Mouse (Mus musculus): ENCODE results near the gene Tex9.
"Not testable (repeated sequence)": the region's sequence is repeated elsewhere in the genome, so short reads cannot be mapped to it uniquely, and the experiment has no call there.

Gene Tex9

DNA sequence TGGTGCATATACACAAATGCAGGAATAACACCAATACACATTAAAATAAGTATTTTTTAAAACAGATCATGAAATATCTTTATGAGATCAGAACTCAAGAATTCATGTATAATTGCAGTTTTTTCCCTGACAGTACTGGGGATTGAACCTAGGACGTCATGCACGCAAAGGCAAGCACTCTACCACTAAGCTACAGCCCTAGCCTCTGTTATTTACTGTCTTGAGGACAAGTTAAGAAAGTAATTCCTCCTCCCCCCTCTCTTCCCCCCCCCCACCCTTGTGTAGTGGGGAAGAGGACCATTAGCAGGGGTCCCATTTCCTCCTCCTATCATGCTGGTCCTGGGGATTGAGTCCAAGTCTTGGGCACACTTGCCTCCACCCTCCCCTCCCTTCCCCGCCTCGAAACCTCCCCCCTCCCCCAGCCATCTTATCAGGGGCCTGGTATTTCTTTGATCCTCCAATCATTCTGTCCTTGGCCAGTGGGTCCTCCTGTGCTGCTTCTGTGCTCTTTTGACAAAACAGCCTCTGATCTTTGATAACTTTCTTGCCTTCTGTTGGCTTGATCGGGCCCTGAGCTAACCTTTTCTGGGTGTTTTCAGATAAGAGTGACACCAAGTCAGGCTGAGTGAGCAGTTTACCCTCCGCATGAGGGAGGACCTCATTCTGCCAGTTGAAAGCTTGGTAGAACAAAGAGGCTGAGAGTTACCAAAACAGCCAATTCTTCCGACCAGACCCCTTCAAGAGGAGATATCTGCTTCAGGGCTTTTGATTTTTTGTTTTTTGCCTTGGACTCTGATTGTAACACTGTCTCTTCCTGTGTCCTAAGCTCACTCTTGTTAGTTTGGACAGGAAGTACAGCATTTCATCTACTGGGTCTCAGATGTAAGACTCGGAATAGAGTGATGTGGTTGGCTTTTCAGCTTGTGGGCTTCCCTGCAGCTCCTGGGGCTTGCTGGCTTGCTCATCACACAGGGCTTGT, 50.8 kb downstream of the Tex9 start:
- peak in 1 of 2 experiments; percentile 40 for DNase-seq (ENCODE audit: inconsistent age in 2 of 2, low spot score in 1 of 2)

DNA sequence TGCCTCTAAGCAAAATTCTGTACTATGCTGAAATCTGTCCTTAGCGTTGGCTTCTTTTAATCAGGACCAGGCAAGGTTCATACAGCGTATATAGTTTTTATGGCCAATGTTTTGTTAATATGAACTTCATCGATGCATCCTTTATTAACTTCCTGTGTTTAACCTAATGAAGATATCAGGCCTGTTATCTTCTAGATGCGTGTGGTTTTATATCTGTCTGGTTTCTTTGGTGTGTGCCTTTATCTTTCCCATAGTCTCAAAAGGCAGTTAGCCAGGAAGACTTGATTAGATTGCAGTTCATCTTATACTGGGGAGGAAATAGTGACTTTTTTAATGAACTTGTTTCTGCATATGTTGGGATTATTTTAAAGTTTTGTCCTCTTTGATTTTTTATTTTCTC, 51.7 kb downstream of the Tex9 start:
- DNase-seq (ENCODE audit: inconsistent age in 2 of 2, low spot score in 1 of 2) = no peak

DNA sequence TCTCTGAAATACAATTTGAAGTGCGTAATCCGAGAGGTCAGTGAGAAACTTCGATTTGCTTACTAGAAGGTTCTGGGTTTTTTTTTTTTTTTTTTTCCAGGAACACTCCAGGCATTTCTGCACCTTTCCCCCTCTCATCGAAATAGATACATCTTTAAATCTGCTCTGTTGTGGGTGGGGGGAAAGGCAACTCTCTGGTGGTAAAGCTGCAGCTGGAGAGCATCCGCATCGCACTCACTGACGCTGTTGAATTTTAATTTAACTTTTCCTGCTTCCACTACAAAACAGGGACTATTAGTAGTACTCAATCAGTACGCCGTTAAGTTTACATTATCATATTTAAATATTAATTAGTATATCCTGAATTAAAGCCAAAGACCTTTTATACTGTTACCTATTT, 53.3 kb downstream of the Tex9 start:
- DNase-seq (ENCODE audit: inconsistent age in 2 of 2, low spot score in 1 of 2) = no peak

DNA sequence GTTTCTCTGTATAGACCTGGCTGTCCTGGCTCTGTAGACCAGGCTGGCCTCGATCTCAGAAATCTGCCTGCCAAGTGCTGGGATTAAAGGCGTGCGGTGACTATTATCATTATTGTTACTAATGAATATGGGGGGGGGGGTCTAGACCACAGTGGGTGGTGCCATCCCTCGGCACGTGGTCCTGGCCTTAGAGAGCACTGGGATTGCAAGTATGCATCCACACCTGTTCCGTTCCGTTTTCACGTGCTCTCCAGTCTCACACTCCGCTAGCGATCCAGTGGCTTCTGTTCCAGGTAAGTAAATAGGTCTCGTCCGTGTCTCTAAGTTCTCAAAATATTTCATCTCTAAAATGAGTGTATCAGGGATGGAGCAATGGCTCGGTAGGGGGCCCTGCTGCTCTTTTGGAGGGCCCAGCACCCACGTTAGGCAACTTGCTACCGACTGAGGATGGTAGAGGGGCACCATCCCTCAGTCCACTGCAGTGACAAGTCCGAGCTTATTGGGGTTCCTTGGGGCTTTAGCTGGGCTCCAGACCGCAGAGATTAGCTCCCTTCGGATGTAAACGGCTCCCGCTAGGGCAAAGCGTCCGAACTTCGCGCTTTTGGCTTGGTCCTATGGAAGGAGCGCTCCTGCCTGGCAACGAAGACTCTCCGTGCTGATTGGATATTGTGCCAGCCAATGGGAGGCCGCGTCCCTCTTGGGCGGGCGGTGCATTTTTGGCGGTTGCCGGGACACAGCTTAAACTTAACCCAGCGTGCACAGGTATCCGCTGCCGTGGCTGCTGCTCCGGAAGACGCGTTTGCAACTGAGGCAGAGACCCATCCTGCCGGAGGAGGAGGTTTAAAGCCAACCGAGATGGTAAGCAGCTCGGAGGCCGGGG, 54.0 kb downstream of the Tex9 start, which contains the start of gene Mns1:
TSS of gene Mns1 (plus strand) at position 190 of the 880 bp plus-strand sequence.
- DNase-seq (ENCODE audit: inconsistent age in 2 of 2, low spot score in 1 of 2) = peak; percentile 94 to 98

DNA sequence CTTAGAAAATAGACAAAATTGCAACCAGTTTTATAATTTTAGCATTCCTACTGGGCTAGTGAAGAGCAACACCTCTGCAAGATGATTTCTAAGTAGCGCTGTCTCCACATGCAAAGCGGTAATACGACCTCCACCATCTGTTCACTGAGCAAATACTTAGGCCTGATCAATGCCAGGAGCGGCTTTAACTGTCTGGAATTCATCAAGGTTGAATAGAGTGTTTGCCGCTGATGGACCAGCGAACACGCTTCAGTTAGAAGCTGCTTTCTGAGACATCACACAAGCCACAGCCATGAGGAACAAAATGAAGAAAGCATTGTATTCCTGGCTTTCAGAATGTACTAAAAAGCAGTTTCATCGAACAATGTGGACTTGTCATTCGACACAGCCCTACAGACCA, 57.1 kb downstream of the Tex9 start:
- no peak for DNase-seq (ENCODE audit: inconsistent age in 2 of 2, low spot score in 1 of 2)

DNA sequence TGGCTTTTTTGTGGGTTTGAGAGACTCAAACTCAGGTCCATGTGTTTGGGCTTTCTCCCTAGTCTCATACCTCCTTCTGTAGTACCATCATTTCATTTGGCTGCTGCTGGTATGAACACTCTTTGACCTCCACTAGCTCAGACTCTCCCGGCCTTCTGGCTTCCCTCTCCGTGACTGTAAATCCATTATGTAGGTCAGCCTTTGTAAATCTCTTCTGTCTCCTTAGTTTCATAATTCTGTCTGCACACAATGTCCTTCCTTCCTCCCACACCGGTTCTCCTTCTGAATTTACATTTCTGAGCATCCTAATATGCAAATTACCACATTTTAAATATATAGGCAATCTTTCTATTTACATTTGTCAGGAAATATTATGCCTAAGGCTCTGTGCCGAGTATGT, 64.2 kb downstream of the Tex9 start:
- DNase-seq (ENCODE audit: inconsistent age in 2 of 2, low spot score in 1 of 2) = peak in 1 of 2 experiments; percentile 30

DNA sequence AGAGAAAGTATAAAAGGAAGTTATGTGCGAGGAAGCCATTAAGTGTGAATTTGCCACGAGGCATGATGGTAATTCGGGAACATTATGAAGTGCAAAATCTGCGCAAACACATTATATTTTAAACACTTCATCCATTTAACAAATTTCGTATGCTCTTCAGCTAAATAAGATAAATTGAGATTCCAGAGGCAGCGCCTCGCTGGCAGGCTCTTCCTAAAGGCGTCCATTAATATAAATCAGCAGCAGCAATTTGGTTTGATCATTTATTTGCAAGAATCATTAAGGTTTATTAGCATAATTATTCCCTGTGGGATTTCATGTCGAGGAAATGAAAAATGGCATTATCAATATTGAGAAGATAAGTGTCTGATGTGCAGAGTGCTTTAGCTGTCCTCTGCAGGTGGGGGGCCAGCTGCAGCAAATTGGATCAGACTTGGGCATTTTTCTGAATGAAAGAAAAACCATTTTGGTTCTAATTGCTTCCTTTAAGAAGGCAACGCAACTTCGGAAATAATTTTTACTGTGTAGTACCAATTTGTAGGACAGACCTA, 66.6 kb downstream of the Tex9 start:
- no peak for DNase-seq (ENCODE audit: inconsistent age in 2 of 2, low spot score in 1 of 2)

- DNase-seq (ENCODE audit: inconsistent age in 2 of 2, low spot score in 1 of 2) = no peak
These were observed 69.3 kb downstream of the Tex9 start for GRCm38 (mm10) chr9:72422753-72423152.

- no peak for DNase-seq (ENCODE audit: inconsistent age in 2 of 2, low spot score in 1 of 2)
These were observed 69.7 kb downstream of the Tex9 start for GRCm38 (mm10) chr9:72422284-72422683.

GRCm38 (mm10) chr9:72420490-72420889, 71.5 kb downstream of the Tex9 start:
- DNase-seq (ENCODE audit: inconsistent age in 2 of 2, low spot score in 1 of 2) = no peak

DNA sequence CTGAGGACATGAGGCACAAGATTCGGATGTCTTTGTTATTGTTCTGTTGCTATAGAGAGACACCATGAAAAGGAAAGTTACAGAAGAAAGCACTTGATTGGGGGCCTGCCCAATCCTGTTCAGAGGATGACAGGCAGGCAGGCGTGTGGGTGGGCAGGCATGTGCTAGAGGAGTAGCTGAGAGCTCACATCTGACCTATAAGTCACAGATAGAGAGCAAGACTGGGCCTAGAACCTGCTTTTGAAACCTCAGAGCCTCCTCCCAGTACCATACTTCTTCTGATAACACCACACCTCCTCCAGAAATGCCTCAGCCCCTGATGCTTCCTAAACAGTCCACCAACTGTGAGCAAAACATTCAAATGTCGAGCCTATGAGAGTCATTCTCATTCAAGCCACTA, 73.6 kb downstream of the Tex9 start:
- no peak for DNase-seq (ENCODE audit: inconsistent age in 2 of 2, low spot score in 1 of 2)

DNA sequence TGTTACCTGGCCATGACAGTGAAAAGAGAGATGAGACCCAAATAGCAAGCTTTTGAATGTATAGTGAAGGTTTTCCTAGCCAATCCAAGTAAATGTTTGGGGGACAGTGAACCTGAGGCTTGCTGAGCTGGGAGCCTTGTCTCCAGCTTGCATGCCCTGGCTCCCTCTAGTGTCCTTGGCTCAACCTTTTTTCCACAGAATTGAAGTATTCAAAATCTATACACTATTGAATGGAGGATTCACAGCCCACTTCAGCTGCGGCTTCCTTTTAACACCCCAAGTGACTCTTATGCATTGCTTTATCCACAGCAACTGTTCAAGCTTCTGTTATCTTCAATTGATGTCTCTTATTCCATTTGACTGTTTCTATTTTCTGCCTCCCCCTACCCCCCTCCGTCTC, 80.3 kb downstream of the Tex9 start:
- DNase-seq (ENCODE audit: inconsistent age in 2 of 2, low spot score in 1 of 2) = no peak

DNA sequence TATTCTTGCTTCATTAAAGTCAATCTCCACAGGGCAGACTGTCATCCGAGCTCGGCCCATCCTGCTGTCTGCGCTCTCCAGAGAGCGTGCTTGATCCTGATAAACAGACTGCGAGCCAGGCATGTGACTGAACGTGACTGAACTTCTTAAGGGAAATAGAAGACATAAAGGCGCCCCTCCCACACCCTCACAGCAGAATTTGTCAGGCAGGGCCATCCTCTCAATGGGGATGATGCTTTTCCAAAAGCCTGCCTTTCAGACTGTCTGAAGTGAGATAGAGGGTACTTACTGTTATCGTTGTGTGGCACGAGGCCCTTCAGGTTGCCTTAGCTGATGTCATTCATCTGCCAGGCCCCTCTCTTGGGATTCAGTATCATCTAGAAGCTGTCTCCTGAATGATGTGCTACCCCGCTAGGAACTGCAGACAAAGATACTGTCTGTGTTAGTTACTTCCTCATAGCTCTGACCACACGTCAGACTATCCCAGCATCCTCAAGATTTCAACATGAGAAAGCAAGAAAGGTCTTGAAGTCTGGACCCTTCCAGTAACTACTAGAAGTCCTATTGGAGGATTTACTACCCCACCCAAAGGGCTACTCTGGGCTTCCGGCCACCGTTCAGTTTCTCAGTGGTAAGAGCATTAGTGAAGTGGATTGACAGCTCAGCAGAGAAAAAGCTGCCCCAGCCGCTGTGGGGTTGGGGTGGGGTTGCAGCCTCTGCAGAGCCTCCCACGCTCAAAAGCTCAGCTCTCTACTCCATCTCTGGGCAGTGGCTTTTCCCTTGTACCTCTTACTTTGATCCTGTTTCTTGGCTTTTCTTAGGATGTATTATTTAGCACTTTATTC, 82.4 kb downstream of the Tex9 start:
- DNase-seq (ENCODE audit: inconsistent age in 2 of 2, low spot score in 1 of 2) = no peak

GRCm38 (mm10) chr9:72408131-72408586, 83.9 kb downstream of the Tex9 start:
- peak; percentile 71 to 91 for DNase-seq (ENCODE audit: inconsistent age in 2 of 2, low spot score in 1 of 2)

DNA sequence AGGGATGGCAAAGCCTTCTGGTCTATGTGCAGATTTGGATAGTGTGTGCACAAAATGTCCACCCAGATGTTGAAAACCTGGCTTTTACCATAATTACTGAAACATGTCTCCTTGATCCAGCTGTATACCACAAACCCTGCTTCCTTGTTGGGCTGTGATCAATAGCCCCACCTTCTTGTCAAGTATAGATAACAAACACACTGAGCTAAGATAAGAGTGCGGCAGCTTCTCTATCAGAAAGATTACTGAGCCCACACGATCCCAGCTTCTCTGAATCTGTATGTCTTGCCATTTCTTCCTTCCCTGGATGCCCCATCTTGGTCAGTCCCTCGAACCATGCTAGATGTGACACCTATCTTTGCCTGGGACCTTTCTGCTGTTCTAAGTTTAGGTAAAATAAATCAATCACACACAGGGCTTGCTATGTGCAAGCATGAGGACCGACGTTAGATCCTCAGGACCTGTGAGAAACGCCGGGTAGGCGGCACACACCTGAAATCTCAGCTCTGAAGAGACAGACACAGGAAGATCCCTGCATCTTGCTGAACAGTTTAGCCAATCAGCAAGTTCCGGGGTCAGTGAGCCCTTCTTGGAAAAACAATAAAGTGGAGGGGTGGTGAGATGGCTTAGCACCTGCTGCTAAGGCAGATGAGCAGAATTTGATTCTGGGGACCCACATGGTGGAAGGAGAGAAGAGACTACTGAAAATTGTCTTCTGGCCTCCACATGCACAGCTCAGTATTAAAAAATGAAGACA, 86.0 kb downstream of the Tex9 start:
- no peak for DNase-seq (ENCODE audit: inconsistent age in 2 of 2, low spot score in 1 of 2)

DNA sequence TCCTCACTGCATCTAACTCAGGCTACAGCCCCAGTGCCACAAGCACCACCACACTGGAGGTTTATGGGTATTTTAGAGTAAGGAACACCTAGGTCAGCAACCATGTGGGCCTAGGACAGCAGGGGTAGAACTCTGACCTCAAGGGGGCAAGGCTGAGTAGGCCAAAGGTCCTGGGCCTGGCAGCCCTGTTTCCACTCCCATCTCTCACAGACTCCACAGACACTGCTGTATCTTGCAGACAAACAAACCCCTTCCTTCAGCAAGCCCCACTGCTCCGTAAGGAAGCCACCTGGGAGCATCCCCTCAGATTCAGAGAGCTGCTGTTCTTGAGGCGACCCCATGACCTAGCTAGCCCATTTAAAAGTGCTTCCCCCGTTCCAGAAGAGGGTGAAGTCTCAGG, 87.1 kb downstream of the Tex9 start:
- no peak for DNase-seq (ENCODE audit: inconsistent age in 2 of 2, low spot score in 1 of 2)

DNA sequence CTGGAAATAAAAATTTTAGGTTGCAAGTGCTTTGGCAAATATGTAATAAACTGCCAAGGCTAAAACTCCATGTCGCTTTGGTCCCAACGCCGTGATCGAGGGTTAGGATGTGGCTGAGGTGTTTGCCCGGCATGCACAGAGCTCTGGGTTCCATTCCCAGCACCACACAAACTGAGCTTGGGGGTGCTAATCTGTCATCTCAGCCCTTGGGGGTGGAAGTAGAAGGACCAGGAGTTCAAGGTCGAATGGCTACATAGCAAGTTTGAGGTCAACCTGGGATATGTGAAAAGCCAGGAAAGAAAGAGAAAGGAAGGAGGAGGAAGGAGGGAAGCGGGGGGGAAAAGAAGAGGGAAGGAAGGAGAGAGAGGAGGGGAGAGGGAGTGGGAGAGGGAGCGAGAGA, 87.6 kb downstream of the Tex9 start:
- no peak for DNase-seq (ENCODE audit: inconsistent age in 2 of 2, low spot score in 1 of 2)

DNA sequence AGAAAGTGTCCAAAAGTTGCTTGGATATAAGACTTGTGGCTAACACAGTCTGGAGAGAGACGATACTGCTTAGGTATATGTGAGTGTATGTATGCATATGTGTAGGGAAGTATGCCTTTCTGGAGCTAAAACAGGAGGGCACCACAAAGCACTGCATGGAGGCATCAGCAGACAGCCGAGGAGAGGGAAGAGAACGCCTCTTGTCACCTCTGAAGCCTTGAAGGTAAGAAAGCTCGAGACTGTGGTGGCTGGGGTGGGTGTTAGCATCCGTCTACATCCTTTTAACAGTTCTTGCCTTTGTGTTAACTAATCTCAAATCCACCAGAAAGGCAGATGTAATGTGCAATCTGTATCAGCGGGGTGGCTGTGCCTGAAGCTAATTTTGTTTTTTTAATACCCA, 88.6 kb downstream of the Tex9 start:
- no peak for DNase-seq (ENCODE audit: inconsistent age in 2 of 2, low spot score in 1 of 2)

DNA sequence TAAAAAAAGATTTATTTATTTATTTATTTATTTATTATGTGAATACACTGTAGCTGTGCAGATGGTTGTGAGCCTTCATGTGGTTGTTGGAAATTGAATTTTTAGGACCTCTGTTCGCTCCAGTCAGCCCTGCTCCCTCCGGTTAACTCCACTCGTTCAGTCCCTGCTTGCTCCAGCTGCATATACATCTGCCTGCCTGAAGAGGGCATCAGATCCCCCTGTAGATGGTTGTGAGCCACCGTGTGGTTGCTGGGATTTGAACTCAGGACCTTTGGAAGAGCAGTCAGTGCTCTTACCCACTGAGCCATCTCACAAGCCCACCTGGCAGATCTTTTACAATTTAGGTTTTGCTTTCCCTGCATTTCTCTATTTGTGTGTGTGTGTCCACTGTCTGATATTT, 90.2 kb downstream of the Tex9 start:
- DNase-seq (ENCODE audit: inconsistent age in 2 of 2, low spot score in 1 of 2) = not testable (repeated sequence)
